Comparison of ENCODE assay signal across 25 mouse cellular contexts in the genomic region with DNA sequence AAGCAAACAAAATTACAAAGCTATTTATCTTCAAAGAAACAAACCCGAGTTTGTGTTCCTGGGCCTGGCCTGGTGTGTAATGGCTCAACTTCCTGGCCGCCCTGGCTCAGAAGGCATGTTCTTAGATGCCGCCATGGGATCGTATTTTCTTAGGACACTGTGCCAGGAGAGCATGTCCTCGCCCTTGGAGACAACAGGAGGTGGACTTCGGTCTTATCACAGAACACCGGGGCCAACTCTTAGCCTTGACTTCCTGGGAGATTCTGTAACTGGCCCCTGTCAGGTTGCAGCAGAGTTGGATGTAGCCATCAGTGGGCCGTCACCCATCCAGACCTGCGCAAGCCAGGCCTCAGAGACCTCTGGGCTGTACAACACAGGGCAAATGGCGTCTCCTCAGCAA. TPM values are rescaled to one million over a fixed set of nuclear protein-coding genes. Genes with fewer than 3 reads are reported as not detected.
DNase-seq lines count a peak whose midpoint lies in the region; ATAC-seq and TF ChIP-seq lines count a peak whose summit lies in the region.
"Had no signal": no experiment of that assay in that cellular context is flagged by ENCODE, and none has a peak within 500 bp of the region (broad histone marks: within the 10 kb centered on the region; RNA-seq: fewer than 3 reads in every experiment).

No protein-coding gene starts in this region.

- peaks cover 37% of the 10 kb centered on the region for H3K27me3 ChIP-seq in intestine, embryonic 14.5 days (replicated peaks; ENCODE audit: control insufficient read depth, insufficient read depth, low read length)
- no peaks in the 10 kb centered on the region for H3K27me3 ChIP-seq in stomach, postnatal 0 days (ENCODE audit: control insufficient read depth, insufficient read depth, low read length)

- no peak for TF ChIP-seq CTCF in stomach, postnatal 0 days (IDR thresholded peaks at IDR 0.05; ENCODE audit: low read depth)

- no peak overlapping the region for H3K9ac ChIP-seq in intestine, embryonic 14.5 days (ENCODE audit: low read length)
- no peak overlapping the region; the same call in 1 of the 2 replicates for H3K9ac ChIP-seq in stomach, postnatal 0 days (ENCODE audit: low read length)
- H3K9ac ChIP-seq: forebrain, embryonic 13.5 days; heart, embryonic 12.5 days; limb, embryonic 15.5 days; liver, embryonic 14.5 days; lung, embryonic 14.5 days; midbrain, embryonic 13.5 days had no signal

- TF ChIP-seq EP300 in stomach, postnatal 0 days (optimal IDR thresholded peaks at IDR 0.05): no peak

- H3K27ac ChIP-seq in intestine, embryonic 14.5 days (ENCODE audit: low read depth): peak overlapping the region; percentile 43; the same call in 1 of the 2 replicates
- H3K27ac ChIP-seq in stomach, postnatal 0 days (replicated peaks): peak overlapping the region; percentile 95
- H3K27ac ChIP-seq: forebrain, embryonic 13.5 days; limb, embryonic 15.5 days; liver, embryonic 14.5 days; midbrain, embryonic 13.5 days had no signal

- H3K4me3 ChIP-seq in intestine, embryonic 14.5 days (ENCODE audit: low read depth, low read length): no peak overlapping the region
- H3K4me3 ChIP-seq in stomach, postnatal 0 days (ENCODE audit: low read depth, low read length): no peak overlapping the region
- H3K4me3 ChIP-seq: forebrain, embryonic 13.5 days; gastrocnemius, adult 2 months; heart, embryonic 12.5 days; hindbrain, embryonic 10.5 days; limb, embryonic 15.5 days; megakaryocyte, embryonic 14.5 days; midbrain, embryonic 13.5 days had no signal

- no peak overlapping the region for H3K4me2 ChIP-seq in intestine, embryonic 14.5 days (ENCODE audit: low read length)
- H3K4me2 ChIP-seq in stomach, postnatal 0 days (replicated peaks; ENCODE audit: low read depth): peak overlapping the region; percentile 37; the same call in 1 of the 2 replicates
- H3K4me2 ChIP-seq: forebrain, embryonic 13.5 days; heart, embryonic 12.5 days; limb, embryonic 15.5 days; lung, embryonic 14.5 days; midbrain, embryonic 13.5 days had no signal

- no peak for ATAC-seq in intestine, embryonic 14.5 days (replicated peaks; ENCODE audit: low FRiP score, low TSS enrichment, low read depth)
- peak; percentile 24; the same call in 1 of the 2 replicates for ATAC-seq in stomach, postnatal 0 days (ENCODE audit: low FRiP score, low TSS enrichment)
- ATAC-seq: forebrain, embryonic 13.5 days; hindbrain, embryonic 16.5 days; midbrain, embryonic 13.5 days had no signal

- H3K36me3 ChIP-seq in intestine, embryonic 14.5 days (ENCODE audit: control insufficient read depth, insufficient read depth, low read length): no peaks in the 10 kb centered on the region
- no peaks in the 10 kb centered on the region for H3K36me3 ChIP-seq in stomach, postnatal 0 days (ENCODE audit: control insufficient read depth, insufficient read depth, low read length)
- H3K36me3 ChIP-seq: G1E; heart, embryonic 12.5 days; hindbrain, embryonic 10.5 days; limb, embryonic 15.5 days; midbrain, embryonic 13.5 days had no signal

- H3K9me3 ChIP-seq in intestine, embryonic 14.5 days (ENCODE audit: control insufficient read depth, low read length): no peaks in the 10 kb centered on the region
- H3K9me3 ChIP-seq in stomach, postnatal 0 days (ENCODE audit: control insufficient read depth, low read length): no peaks in the 10 kb centered on the region
- H3K9me3 ChIP-seq: forebrain, embryonic 13.5 days; heart, embryonic 12.5 days; hindbrain, embryonic 10.5 days; limb, embryonic 15.5 days; megakaryocyte, embryonic 14.5 days; midbrain, embryonic 13.5 days had no signal

- WGBS in intestine, embryonic 14.5 days: 71% methylated on average over 10 of the region's 10 CpGs
- WGBS in stomach, postnatal 0 days: 69% methylated on average over 10 of the region's 10 CpGs

- H3K4me1 ChIP-seq in intestine, embryonic 14.5 days (replicated peaks; ENCODE audit: control insufficient read depth, insufficient read depth, low read length): peaks cover 5% of the 10 kb centered on the region; the same call in 1 of the 2 replicates
- H3K4me1 ChIP-seq in stomach, postnatal 0 days (replicated peaks; ENCODE audit: control insufficient read depth, insufficient read depth): no peaks in the 10 kb centered on the region; the same call in 1 of the 2 replicates

- peak; percentile 9 for DNase-seq in kidney, postnatal 10 days
- no peak for DNase-seq in kidney, postnatal 14 days
- DNase-seq in intestine, embryonic 14.5 days (ENCODE audit: low spot score): no peak
- peak; percentile 43 to 60 for DNase-seq in kidney, postnatal 36 days
- peak; percentile 61 for DNase-seq in stomach, postnatal 0 days (ENCODE audit: low spot score)
- DNase-seq in urinary bladder, postnatal 36 days (ENCODE audit: low spot score in 2 of 2): no peak
- no peak for DNase-seq in retina, postnatal 1 day
- DNase-seq: adrenal gland, adult 2 months; B cell, adult 2 months; cerebellum, adult 11-12 months; cerebellum, postnatal 25 days; gastrocnemius, adult 2 months; heart, postnatal 10 days; lung, embryonic 14.5 days; right cerebral cortex, postnatal 25 days had no signal

RNA-seq across cellular contexts. Expression of a gene that starts 2.5 kb away (rescaled TPM):
- polyA plus RNA-seq in intestine, embryonic 14.5 days (2014; fragmentation: Nextera tagmentation; extraction: Ambion mirVana): 43.9 and 51.6 TPM in 2 replicates
- polyA plus RNA-seq in stomach, postnatal 0 days (2015; fragmentation: Nextera tagmentation; extraction: Ambion mirVana): 172 and 174 TPM in 2 replicates
- polyA plus RNA-seq: G1E; spleen, adult 2 months had no signal

Comparison
In these comparisons a context has a peak if more than half of its experiments do, and no peak if none do; other contexts are left out.
1. DNase-seq: peak in kidney, postnatal 10 days (single experiment), kidney, postnatal 36 days (2 of 2) and stomach, postnatal 0 days (single experiment); none in kidney, postnatal 14 days (single experiment), intestine, embryonic 14.5 days (single experiment), urinary bladder, postnatal 36 days (0 of 2) and retina, postnatal 1 day (single experiment).